Mouse (Mus musculus) ES-CJ7 (cell line): ENCODE results near the gene Uts2.
"Not testable (repeated sequence)": the region's sequence is repeated elsewhere in the genome, so short reads cannot be mapped to it uniquely, and the experiment has no call there.

ENCODE experiments used
- DNase-seq: peaks from one replicate; pipeline ENCODE4 v3.0.0; 2011; ENCODE audit warnings: low read depth, low spot score

Gene Uts2

DNA sequence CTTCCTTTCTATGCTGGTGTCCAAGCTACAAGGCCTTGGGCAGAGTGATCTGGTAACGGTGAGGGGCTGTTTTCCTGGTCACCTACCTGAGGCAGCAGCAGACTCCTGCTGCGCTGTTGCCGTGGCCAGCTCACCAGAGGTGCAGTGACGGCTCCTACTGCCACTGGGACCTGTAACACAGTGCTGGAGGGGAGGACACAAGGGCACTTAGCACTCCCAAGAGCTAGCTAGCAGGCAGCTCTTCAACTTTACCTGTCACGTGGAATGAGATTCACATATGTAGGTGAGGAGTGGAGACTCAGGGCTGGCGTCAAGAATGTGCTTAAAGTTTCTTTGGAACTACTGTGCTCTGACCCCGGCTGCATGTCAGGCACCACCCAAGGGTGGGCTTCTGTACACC, 13.4 kb downstream of the Uts2 start:
- no peak for DNase-seq

DNA sequence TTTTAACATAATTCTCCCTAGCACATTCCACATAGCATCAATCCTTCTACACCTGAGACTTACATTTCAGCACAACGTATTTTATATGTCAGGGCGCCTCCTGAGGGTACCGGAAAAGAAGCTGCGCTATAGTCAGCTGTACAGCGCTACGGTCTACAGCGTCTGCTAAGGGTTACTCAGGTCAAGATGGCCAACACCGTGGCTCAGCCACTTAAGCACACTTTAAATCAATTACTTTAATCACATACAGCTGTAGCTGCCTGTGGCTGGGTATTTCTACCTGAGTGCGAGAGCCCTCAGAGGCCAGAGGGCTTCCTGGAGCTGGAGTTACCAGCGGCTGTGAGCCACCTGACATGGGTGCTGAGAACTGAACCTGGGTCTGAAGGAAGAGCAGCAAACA, 19.0 kb downstream of the Uts2 start:
- DNase-seq: no peak

DNA sequence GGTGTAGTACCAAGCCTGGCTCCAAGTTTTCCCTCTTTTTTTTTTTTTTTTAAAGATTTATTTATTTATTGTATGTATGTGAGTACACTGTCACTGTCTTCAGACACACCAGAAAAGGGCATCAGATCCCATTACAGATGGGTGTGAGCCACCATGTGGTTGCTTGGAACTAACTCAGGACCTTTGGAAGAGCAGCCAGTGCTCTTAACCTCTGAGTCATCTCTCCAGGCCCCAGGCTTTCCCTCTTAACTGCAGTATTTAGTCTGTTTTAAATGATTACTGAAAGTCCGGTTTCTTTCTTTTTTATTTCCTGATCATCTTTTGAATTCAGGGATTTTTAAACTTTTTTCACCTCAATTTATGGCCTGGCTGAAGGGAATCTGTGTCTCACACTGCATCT, 20.5 kb downstream of the Uts2 start:
- DNase-seq: not testable (repeated sequence)

DNA sequence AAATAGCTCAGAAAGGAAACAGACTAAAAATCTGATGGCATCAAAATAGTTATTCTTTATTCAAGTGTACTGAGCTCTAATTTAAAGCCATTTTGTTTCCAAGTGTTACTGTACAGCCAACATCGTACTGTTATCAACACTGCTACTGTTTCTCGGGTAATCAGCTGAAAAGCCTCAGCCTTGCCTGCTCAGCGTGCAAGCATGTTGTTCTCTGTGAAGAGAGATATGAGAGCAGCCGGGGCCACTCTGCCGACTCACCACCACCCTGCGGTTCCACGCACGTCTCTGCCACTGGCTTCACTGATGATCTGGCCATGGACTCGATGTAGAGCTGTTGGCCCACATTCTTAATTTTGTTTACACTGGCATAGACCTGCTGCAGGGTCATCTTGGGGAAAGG, 27.3 kb downstream of the Uts2 start:
- no peak for DNase-seq

DNA sequence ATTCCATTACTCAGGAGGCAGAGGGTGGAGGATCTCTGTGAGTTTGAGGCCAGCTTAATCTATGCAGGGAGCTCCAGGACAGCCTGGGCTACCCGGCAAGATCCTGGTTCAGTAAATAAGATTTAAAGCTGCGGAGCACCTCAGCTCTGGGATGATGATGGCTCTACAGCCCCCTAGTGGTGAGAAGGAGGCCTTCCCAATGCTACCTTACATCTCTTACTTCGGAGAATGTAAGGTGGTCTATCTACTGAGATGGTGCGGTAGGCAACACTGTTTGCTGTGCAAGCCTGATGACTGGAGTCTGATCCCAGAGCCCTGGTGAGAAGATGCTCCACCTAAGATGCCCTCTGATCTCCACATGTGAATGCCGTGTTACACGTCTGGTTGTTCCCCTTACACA, 30.1 kb downstream of the Uts2 start:
- DNase-seq: peak; percentile 78

DNA sequence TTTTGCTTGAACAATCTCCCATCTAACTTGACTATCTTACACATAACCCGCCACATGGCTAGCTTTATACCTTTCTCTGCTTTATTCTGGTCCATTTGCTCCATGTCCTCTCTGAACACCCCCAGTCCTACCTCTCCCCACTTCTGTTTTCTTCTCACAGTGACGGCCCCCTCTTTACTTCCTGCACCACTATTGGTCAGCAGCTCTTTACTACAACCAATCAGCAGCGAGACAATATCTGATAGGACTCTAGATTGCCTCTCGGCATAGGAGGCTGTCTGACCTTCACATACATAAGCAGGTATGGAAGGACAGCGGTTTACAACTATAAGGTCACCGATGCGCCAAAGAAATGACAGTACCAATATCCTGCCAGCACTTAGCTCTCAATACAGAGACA, 39.6 kb downstream of the Uts2 start:
- no peak for DNase-seq

DNA sequence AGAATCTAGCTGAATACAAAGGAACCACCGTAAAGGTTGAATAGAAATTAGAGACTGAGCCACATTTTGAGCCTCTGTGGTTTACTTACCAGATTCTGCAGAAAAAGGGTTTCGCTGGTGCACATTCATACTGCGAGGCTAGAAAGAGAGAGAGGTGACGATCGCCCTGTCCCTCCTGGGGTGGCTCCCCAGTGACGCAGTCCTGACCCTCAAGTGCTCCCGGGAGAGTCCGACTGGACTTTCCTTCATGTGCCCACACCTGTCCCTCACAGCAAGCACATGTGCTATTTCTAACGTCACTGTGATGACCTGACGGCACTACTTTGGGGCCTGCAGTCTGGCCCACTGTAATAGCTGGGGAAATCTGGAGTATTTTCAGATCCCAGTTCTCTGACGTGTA, 40.9 kb downstream of the Uts2 start:
- DNase-seq: no peak

DNA sequence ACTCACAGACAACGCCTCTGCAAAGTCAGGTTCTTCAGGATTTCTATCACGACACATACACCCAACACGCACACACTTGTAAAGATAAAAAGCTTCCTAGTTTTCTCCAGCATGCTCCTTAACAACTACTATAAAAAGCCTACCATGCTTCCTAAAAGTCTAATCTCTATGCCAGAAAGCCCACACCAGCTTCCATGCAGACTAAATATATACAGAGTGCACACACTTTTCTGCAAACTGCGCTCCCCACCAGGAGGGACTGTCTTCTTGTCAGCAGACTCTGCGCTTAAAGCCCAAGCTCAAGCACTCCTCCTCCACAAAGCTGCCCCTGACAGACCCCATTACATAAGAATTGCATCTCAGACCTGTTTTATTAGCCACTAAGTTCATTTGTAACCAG, 44.6 kb downstream of the Uts2 start:
- DNase-seq: no peak

DNA sequence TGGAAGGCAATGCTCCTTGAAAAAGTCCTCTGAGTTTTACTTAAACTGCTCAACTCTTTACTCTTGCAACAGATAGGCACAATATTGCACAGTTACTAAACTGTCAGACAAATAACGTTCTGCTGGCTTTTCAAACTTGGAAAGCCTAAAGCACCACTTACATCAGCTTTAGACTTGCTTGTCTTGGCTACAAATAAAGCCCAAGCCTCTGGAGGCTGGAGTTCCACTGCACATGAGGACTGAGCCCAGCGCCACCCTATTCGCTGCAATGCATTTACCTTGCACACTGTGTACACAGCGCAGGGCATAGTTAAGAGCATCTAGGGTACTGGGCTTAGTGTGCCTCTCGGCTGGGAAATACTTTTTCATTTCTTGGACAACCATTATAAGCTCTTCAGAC, 46.4 kb downstream of the Uts2 start:
- DNase-seq: no peak

DNA sequence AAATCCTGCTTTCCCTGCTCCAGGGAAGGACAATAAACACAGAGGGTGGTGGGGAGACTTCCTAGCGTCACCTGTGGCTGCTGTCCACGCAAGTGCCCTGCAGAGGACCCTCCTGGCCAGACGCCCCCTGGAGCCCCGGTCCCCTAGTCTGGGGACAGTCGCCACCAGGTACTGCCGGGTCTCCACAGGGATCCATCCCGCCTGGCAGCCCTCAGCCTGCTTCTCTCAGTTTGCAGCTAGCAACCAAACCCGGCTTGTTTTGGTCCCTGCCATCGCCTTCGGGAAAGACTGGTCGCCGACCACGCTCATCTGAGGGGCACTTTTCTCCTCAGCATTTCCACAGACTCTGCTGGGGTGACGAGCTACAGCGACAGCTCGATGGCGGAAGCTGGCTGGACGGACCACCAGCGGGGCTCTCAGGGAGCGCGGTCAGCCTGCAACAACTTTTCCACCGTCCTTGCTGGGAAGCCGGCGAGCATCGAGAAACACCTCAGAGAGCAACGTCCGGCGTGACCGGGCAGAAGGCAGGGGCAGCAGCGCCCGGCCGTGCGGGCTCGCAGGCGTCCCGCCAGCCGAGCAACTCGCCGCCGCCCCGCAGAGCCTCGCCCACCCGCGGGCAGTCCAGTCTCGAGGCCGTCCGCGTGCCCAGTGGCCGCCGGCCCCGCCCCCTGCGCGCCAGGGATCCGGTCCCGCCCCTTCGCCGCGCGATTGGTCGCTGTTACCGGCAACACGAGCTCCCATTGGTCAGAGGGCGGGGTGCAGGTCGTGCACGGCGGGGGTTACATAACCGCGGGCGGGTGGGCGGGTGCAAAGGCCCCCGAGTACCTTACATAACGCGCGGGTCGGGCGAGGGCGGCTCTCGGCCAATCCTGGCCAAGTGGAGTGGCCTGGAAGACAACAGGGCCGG, 47.4 kb downstream of the Uts2 start, which contains the start of gene Per3:
Per3 (minus strand) TSS at position 629 of the 907 bp plus-strand sequence.
- peak; percentile 95 for DNase-seq

DNA sequence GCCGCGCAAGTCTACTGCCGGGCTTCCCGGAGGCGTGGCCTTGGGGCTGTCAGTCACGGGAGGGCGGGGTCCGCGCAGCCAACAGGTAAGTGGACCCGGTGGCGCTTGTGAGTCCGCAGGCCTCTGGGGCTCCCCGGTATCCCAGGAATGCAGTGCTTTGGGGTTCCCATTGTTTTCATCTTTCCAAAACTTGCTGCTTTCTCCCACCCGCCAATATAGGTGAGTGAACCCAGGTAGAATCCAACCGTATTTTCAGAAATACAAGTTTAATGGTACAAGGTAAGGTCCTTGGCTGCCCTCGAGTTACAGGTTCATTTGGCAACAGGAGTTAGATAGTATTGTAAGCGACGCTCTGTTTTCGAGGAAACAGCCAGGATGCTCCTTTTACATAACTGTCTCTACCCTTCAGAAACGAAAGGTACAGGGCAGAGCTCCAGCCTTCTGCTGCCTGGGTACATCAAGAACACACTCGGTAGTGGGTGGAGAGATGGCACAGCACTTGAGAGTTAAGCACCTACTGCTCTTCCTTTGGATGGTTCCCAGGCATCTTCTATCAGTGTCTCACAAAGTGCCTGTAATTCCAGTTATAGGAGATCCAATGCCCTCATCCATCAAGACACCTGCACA, 48.2 kb downstream of the Uts2 start:
- no peak for DNase-seq

DNA sequence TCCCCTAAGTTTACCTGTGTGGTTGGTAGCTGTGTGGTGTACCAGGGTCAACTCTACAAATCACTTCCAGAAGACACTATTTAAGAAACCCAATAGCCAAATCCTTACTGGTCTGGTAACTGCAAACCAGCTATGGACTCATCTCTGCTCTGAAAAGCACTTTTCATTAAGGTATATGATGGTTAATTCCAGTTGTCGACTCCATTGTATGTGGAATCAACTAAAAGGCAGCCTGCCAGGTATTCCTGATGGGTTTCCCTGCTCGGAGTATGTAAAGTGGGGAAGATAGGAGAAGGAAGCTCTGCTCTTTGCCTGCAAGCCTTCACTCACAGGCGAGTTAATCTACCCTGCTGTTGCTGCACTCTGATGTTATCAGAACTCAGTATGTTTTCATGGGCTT, 49.6 kb downstream of the Uts2 start:
- no peak for DNase-seq

DNA sequence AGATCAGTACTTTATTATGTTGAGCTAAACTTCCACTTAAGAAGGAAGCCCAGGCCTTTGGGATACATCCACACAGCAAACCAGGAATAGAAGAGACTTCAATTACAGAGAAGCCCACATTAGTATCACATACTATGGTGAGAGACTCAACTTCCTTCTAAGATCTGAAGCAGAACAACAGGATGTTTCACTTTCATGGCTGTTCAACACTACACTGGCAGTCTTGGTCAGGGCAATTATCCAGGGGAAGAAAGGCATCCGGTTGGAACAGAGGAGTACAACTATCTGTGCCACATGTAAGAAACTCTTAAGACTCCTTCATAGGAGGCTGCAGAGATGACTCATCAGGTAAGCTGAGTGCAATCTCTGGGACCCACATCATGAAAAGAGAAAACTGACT, 54.3 kb downstream of the Uts2 start:
- DNase-seq: no peak
